Mouse (Mus musculus) layer of hippocampus, adult 9-10 months (tissue): Measurements from ENCODE around the gene Etnk1.
"Not testable (repeated sequence)": the region's sequence is repeated elsewhere in the genome, so short reads cannot be mapped to it uniquely, and the experiment has no call there.

ENCODE experiments used
- DNase-seq: peaks from one replicate; pipeline ENCODE4 v3.0.0; 2022; ENCODE audit warnings: low spot score

Gene Etnk1

DNA sequence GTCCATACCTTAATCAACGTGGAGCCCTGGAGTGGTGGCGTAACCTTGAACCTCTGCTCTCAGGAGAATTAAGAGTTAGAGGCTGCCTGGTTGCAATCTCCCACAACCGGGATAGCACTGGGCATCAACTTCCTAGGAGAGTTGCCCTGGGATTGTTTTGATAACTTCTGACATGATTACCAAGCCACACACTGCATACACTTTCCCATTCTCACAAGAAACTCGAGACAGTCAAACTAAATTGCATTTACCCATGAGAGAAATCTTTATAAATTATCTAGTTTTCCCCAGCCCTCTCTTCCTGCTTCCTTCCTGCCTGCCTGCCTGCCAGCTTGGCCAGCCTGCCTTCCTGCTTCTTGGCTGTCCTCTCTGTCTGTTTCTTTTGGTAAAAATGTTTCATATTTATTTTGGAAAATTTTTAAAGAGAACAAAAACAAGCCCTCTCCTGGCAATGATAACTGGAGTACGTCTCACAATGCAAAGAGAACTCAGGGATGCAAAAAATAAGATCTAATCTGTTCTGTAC, 17.2 kb upstream of the Etnk1 start:
- DNase-seq, result no peak

DNA sequence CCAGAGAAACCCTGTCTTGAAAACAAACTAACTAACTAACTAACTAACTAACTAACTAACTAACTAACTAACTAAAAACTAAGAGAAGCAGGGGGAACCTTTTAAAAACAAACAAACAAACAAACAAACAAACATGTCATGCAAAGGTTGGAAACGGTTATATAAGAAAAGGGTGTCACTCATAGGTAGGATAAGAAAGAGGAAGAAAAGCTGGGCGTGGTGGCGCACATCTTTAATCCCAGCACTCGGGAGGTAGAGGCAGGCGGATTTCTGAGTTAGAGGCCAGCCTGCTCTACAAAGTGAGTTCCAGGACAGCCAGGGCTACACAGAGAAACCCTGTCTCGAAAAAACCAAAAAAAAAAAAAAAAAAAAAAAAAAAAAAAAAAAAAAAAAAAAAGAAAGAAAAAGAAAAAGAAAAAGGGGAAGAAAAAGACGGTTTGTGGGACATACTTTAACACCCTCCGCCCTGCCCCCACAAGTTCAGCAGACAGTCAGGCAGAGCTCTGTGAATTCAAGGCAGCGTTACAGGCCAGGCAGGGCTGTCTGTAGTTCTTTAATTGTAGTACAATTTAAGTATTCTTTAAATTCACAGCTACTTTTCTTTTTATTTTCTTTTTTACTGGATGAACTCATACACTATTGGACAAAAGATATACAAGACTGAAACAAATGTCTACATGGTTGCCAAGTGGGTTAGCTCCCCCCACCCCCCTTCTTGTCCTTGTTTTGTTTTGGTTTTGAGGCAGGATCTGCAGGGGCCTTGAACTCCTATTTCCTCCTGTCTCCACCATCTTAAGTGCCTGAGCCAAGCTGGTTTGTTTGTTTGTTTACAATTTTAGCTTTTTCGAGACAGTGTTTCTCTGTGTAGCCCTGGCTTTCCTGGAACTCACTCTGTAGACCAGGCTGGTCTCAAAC, 15.7 kb upstream of the Etnk1 start:
- not testable (repeated sequence) for DNase-seq

DNA sequence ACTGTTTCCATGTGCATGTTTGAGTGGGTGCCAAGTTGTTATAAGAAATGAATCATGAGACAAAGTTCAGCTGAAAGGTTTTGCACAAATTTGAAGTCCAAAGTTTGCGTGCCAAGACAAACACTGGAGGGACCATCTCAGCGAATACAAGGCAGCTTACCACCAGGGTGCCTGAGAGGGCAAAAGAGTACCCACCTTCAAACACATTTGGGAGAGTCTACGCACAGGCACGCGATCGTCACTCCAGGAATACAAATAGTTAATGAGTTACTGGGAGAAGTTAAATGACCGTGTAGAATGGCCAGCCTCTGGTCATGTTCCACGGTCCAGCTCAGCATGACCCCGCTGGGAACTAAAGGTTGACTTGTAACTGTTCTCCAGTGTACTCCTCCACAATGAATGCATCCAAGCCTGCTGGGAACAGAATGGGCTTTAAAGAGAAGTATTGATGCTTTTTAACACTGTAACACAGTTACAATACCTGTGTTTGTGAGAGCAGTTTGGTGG, 14.6 kb upstream of the Etnk1 start:
- DNase-seq, result no peak

DNA sequence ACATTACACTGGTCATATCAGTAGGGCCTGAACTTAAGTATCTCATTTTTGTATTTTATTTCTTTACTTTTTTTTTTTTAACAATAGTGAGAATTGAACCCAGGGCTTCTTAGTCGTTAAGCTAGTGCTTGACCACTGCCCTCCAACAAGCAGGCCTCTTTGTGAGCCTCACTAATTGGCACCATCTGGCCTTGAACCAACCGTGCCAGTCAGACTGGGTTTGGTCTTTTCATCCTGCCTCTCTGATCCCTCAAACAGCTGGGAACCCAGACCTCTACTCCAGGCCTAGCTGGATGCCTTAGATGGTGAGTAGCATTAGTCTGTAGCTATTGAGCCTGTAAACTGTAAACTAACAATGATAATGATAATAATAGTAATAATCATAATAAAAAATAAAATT, 13.9 kb upstream of the Etnk1 start:
- DNase-seq, result no peak

DNA sequence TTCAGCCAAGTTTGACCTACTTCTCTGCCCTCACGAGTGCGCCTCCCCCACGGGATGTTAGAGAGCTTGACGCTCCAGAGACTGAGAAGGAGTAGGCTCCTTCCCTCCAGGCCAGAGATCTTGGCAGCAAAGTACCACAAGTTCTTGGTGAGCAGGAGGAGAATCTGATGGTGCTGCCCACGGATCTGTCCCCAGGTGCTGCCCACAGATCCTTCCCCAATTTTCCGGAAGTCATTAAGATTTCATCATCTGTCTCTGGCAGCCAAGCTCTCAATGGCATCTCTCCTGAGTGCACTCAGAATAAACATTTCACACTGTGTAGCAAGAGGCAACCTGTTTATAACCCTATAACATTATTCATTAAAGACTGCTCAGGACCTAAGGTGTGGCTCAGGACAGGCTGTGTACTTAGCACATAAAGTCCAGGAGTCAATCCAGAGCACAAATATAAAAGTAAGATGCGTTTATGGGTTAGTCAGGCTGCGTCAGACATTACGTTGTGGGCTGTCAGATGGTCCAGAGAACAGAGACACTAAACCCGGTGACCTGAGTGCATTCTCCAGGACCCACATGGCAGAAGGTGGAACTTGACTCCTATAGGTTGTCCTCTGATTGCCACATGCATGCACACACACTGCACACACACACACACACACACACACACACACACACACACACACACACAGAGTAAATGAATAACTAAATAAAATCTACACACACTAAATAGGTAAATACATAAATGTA, 13.1 kb upstream of the Etnk1 start:
- no peak for DNase-seq

DNA sequence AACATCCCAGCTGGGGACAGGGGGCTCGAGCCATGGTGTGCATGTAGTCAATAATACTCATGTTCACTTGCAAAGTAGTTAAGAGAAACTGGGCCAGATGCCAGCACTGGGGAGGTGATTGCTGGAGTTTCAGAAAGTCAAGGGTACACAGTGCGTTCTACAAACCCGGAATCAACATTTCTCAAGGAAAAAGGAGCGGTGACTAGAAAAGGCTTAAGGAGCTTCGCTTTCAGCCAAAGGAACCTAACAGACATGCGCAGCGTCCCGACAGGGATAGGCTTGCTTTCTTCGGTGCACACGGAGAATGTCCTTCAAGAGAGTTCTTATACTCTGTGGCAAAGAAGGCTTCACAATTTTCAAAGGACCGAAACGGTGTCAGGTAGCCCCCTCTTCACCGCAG, 12.1 kb upstream of the Etnk1 start:
- DNase-seq, result no peak

DNA sequence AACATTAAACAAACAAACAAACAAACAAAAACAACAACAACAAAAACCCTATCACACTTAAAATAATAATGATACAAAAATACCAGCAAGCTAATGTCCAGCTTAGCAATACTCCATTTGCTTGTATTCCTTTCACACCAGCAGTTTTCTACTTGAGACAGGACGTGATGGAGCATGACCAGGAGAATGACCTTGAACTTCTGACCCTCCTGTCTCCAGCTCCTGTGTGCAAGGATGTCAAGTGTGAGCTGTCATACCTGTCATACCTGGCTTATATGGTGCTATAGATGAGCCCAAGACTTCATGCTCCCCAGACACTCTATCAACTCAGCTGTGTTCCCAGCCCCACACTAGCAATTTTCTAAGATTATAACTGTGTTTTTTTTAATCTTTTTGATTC, 11.0 kb upstream of the Etnk1 start:
- DNase-seq, result no peak

DNA sequence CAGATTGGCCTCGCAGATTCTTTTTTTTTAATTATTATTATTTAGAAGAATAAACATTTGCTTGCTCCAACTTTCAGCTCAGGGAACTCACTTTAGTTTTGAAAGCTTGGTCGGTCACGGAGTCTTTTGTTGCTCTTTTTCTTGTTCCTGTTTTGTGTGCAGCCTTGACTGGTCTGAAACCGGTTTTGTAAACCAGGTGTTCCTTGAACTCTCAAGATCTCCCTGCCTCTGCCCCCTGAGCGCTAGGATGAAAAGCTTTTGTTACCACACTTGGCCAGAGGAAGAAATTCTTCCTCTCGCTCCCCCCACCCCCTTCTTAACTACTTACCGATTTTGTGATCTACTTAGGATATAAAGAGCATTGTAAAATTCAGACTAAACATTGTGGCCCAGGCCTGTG, 10.3 kb upstream of the Etnk1 start:
- DNase-seq, result no peak

DNA sequence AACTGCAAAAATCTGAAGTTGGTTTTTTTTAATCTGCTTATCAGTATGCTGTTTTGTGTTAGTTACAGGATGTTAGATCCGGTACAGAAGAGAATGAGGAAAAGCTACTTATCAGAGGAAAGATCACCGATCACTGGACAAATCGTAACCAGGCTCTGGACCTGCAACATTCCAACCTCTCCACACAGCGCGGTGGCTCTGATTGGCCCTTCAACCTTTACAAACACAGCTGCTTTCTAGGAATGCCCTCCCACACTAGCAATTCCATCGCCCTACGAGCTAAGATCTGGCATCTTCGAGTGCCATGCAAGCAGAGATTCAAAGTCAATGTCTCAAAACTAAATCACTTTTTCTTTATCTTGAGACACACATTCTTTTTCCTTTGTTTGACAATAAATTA, 9.6 kb upstream of the Etnk1 start:
- no peak for DNase-seq

DNA sequence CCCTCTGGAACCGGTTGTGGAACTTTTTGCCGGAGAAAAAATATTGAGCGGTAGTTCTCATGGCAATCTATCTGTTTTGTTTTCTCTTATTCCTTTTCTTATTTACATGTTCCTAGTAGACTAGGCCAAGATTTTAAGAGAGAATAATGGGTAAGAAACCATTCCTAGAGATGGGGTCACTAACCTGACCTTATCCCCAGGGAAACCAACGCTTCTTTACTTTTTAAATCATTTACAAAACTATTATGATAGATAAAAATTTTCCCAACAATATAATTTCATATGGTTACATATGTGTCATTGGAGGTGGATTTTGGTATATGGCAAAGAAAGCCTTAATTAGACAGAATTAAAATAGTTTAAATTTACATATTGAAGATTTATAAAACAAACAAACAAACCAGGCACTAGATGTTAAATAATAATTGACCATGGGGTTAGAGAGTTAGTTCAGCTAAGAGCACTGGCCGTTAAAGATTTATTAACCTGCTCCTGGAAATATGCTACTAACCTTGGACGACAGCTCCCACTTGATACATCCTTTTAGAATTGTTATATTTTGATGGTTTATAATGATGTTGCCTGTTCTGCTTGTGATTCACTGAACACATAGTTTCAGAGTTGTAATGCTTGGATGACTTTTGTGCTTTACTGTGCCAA, 6.3 kb upstream of the Etnk1 start:
- DNase-seq, result no peak

DNA sequence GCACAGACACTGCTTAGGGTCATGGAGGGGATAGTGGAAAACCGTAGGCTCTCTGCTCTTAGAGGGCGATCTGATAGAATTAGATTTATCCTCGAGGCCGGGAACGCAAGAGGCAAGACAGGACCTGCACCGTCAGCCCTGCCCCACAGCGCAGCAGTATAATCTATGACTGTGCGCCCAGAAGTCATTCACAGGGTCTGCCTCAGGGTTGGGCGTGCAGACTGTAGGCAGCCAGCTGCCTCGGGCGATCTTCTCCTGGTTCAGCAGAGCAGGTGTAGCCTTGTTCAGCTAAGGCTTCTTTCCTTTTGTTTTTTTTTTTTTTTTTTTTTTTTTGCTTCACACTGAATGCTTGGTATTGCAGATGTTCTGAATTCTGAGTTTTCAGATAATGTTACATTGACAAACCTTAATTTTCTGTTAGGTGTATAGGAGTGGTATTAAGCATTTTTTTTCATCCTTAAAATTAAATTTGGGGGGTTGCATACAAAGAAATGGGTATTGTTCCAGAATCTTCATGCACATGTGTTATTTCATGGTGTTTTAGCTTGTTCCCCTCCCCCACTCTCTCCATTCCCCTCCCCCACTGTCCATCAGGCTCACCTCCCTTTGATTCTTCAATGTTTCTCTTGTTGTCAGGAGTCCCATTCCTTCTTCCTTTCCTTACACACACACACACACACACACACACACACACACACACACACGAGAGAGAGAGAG, 4.7 kb upstream of the Etnk1 start:
- no peak for DNase-seq

DNA sequence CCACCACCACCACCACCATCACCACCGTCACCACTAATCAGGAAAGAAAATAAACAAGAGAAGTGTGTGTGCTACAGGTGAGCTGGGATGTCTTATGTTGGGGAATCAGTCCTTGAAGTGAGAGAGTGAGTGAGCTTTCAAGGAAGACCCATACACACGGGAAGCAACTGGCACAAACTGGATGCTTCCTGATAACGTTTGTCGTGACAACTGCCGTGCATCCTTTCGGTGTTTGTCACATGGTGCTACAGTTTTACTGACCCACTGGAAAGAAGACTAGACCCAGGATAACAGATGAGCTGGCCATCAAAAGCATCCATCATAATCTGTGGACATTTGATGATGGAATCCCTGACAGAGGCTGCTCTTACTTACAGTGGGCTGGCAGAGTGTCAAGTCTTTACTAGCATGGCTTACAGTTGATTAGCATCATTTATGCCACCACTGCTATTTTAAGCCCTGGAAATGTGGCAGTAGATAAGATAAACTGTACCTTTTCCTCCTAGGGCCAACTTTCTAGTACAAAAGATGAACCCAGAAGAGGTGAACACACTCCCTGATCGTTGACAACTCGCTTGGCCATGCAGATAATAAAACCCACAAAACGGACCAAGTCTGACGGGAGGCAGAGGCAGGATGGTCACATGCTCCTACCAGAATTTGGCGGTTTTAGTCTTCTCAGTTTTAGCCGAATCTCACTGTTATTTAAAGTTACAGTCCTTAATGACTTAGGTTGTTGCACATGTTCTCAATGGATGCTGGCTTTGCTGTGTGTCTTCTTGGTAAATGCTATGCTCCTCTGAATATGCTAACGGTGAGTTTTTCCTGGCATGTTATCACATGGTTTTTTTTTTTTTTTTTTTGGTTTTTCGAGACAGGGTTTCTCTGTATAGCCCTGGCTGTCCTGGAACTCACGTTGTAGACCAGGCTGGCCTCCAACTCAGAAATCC, 2.8 kb upstream of the Etnk1 start:
- no peak for DNase-seq

DNA sequence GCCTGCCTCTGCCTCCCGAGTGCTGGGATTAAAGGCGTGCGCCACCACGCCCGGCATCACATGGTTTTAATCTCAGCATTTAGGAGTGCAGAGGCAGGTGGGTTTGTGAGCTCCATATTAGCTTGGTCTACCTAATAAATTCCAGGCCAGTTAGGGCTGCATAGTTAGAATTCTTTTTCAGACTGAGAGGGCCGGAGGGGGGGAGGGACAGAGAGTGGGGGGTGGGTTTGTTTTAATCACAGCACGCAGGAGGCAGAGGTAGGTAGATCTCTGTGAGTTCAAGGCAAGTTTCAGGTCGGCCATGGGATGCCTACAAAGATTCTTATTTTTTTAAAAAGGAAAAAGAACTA, 2.1 kb upstream of the Etnk1 start:
- DNase-seq, result no peak

DNA sequence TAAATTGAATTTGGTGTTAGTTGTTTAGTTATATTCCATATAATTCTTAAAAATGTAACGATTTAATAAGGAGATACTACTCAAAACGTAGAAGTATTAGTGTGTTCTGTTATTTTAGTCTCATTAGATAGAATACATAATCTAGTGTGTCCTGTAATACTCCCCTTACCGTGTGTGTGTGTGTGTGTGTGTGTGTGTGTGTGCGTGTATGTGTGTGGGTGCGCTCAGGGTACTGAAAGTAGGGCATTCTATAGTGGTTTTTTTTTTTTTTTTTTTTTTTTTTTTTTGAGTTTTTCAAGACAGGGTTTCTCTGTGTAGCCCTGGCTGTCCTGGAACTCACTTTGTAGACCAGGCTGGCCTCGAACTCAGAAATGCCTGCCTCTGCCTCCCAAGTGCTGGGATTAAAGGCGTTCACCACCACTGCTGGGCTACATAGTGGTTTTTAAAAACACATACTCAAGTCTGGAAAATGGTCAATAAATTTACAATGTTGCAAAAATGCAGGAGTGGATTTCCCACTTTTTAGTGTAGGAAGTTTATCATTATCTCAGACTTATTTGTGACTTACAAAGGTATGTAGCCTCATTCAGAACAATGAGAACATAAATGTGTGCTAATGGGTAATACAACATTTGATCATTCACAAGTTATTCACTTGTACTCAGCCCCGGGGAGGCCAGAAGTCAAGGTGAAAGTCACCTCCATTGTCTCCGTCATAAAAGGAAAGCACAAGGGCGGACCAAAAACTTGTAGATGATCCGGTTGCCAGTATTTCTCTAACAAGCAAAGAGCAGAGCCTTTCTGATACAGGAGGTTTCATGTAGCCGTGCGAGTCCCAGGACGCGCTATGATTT, 1.4 kb upstream of the Etnk1 start:
- DNase-seq, result no peak

DNA sequence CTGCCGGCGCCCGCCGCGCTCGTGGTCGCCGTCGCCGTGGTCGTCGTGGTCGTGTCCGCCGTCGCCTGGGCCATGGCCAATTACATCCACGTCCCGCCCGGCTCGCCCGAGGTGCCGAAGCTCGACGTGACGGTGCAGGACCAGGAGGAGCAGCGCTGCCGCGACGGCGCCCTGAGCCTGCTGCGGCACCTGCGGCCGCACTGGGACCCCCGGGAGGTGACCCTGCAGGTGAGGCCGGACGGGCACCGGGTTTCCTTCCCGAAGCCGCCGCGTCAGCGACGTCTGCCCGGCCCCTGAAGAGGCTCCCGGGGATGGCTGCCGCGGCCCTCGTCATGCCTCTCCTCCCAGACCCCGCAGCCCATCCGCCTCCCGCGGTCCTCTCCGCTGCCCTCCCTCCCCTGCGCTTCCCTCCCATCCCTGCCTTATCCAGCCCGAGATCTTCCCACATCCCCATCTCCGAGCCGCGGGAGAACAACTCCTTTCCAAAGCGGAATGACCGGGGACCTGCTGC, 443 bp downstream of the Etnk1 start:
- no peak for DNase-seq

DNA sequence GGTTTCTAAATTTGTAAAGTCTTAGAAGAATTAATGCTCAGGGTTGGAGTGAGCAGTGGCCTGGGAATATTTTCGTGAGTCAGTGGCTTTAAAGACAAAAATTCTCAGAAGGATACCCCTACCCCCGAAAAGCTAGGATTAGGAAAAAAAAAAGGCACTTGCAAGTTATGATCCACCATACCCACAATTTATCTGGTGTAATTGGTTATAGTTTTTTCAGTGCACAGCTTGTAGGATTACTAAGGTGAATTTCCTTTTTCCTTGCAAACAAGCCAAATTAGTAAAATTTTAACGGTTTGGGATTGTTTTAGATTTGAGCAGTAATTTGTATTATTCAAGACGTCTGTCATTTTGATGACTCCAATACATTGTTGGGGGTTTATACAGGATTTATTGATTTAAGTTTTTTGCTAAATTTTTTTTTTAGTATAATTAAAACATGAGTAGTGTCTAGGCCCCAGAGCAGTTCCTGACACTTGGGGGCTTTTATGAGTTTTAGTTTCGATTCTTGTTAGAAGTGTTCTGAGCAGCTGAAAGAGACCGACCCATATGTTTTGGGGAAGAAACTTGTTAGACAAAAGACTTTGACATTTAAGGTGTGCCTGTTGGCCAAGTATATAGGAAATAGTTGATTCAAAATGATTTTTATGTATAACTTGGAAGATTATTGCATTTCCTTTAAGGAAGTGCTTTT, 1.1 kb downstream of the Etnk1 start:
- no peak for DNase-seq

DNA sequence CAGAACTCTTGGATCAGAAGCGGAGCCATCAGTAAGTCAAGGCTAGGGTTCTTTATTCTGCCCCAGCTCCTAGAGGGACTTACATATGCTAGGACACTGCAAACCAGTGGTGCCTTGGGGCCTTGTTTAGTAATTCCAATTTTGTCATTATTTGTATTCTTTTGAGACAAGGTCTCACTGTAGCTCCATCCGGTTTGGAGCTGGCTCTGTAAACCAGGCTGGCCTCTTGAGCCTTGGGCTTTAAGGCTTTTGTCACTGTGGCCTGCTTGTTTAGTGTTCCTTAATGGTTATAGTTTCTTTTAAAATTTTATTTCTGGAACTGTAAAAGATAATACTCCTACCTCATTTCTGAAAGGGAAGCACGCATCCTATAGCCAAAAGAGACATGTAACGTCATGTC, 2.4 kb downstream of the Etnk1 start:
- no peak for DNase-seq

DNA sequence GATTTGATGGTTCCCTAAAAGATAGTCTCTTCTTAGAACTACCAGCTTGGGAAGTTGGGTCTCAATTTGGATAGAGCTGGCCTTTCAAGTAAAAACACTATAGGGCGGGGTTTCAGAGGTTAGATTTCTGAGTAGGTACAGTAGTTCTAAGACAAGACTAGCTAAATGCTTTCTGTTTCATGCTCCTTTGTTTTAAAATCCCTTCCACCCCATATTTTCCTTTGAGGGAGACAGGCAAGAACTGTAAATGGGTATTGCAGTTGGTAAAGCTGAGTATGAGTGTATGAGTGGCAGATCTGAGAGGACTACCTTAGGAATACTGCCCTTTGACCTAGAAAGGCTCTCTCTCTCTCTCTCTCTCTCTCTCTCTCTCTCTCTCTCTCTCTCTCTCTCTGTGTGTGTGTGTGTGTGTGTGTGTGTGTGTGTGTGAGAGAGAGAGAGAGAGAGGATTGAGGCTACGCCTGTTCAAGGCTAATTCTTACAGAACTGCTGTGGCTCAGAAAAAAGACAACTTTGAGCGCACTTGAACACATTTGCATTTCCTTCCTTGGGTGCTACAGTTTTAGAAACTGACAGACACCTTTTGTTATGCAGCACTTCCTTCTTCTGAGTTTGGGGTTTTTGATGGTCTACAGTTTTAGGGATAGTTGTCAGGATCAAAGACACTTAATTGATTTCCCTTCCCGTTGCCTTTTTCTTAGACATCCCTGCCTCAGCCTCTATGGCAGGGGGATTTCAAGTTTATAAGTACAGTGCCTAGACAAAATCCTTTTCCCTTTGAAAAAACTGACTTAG, 3.3 kb downstream of the Etnk1 start:
- no peak for DNase-seq
